Mouse (Mus musculus) T-helper 1 cell (primary cell): ENCODE data around the gene Ptar1.

Experiments used
- in situ Hi-C: fragments of 300-600 bp; cut with MboI, MseI; formaldehyde crosslinking; loops from one replicate; pipeline ENCODE4 v1.15.1; 2025; ENCODE audit warnings: high pct_unique_total_duplicates

The Ptar1 gene

DNA sequence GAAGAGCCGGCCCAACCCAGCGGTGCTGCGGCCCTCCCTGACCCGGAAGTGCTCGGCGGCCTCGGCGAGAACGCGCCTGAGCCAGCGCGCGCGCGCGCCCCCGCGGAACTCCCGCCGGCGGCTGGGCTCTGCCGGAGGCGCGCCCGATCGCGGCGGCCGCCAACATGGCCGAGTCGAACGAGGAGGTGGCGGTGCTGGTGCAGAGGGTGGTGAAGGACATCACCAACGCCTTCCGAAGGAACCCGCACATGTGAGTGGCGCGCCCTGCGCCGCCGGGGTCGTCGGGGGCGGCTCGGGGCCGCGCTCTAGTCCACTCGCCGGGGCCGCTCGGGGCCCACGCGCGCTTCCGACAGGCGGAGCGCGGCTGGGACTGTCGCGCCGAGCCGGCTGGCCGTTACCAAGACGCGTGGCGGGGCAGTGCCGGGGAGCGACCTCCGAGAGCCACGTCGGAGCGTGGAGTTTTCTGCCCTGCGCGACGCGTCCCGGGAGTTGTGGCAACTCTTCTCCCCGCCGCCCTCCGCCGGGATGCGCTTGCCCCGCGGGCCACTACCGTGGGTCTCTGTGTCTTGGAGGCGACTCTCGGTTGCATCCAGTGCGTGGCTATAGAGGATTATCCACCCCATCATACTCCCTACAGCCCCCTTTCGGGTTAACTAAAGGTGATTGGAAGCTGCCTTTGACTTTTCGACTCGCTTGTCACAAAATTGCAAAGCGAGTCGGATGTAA lies at the start of gene Ptar1:
Gene Ptar1 (plus strand): TSS at position 134 of the 726 bp plus-strand sequence.
- in situ Hi-C loops: loop anchor here (5.0 to 25.0 kb wide), 2 partner anchors 75 to 550 kb away; partner anchors contain the start of gene Klf9

DNA sequence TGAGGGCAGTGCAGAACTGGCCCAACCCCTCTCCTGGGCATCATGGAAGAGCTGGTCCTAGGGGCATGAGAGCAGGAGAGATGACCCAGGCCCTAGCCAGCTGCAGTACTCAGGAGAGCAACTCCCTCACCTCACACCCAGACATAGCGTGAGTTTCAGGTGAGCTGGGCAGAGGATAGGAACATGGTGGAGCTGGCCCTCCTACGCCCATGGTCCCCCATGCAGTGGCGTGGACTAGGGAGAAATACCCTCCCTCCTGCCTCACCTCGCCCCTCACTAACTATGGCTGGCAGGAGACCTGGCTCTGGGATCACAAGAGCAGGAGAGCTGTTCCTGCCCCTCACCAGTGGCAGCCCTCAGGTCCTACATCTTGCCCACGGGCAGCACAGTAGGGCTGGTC lies 43.4 kb upstream of the Ptar1 start:
- in situ Hi-C loops: no loop called here

DNA sequence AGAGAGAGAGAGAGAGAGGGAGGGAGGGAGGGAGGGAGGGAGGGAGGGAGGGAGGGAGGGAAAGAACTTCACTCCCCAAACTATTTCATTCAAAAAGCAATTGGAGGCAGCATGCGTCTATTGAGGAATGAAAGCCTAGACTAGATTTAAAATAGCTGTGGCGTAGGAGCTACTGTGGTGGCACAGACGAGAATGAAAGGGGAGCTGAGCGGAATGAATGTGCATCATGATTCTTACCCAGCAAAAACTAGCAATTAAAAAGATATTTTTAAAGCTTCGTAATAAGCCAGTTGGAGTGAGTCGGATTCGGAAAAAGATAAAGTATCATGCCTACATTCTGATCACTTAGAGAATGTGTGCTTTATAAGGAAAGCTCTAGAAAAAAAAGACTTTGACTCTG lies 41.9 kb upstream of the Ptar1 start:
- in situ Hi-C loops: no loop called here

DNA sequence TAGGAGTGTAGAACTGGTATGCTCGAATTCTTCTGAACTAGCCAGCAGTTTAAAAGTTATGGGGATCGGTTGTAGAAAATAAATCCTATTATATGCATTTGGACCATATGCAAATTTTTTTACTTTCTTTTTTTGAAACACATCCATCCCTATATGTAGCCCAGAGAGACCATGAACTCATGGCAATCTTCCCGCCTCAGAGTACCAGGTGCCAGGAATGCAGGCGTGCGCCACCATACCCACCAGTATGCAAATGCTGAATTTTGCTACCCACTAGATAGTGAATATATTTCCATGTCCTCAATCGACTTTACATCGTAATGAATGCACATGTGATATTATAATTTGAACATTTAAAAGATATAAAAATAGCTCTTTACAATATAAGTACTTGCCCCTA lies 39.9 kb upstream of the Ptar1 start:
- in situ Hi-C loops: no loop called here

DNA sequence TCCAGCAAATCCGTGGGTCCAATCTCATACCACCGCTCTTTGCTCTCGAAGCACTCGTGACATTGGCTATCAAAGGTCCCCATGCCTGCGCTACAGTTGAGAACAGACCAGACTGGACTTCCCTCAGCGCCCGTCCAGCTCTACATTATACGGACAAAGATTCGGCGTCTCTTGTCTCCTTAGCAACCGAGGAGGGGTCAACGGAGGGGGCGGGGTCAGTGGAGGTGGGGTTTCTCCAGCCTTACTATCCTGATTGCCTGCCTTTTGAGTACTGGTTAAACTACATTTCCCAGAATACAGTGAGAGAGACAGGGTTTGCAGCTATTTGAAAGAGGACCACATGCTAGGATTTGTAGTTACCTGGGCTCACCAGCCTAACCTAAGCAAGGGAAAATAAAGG lies 34.6 kb upstream of the Ptar1 start, which contains the start of gene 1700028P14Rik:
Gene 1700028P14Rik (minus strand): TSS at position 169 of the 400 bp plus-strand sequence.
- in situ Hi-C loops: no loop called here

DNA sequence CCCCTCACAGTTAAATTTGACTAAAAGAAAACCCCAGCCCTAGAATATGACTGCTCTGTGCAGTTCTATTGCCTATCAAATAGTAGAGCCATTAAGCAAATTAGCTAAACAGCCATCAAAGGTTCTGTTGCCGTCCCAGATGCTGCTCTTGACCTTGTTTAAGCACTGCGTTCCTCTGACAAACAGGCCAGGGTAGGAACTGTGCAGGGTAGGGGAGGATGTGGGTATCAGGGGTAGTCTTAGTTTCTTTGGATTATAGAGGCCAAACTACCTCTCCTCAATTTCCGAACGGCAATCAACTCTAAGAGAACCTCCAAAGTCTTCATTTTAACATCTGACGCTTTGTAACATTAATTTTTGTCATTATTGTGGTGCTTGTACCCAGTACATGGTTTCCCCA lies 34.1 kb upstream of the Ptar1 start:
- in situ Hi-C loops: no loop called here

DNA sequence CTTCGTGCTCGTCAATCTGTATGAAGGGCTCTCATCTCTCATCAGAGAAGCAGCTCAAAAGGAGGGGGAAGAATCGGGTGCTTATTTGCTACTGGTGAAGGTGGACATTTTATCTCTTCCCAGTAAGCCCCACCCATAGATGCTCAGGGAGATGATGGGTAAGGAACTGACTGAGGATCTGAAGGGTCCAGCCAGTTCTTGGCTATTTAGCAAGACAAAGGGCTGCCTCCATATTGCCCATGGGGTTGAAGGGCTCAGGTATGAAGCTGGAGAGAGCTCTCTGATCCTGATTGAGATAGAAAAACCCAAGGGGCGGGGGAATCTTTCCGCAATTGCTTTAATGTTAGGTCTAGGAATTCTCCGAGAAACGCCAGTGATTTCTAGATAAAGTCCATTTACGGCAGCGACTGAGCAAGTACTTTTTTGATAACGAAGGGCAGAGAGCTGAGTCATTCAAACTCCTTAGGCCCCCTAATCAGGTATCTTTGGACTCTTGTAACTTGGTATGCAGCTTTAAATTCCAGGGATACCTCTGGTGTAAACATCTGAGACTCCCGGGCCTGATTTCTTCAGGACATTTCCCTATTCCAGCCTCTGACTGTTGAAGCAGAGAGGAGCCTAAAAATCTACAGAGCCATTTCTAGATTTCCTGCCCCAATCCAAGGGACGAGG lies 29.8 kb upstream of the Ptar1 start:
- in situ Hi-C loops: no loop called here

DNA sequence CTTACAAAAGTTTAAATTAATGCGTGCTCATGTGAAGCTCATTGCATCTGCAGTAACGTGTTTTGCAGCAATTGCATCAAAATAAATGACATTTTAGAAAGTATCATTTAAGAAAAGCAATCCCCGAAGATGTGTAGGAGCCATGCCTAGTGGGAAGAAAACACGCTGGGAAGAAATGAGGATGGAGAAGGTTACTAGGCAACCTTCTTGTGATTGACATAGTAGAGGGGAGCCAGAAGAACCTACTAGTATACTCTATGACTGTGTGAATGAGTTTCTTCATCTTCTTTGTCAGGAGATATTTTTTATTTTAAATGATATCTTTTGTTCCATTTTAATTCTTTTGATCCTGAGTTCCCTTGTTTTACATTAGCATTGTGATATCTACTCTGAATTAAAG lies 28.9 kb upstream of the Ptar1 start:
- in situ Hi-C loops: no loop called here

DNA sequence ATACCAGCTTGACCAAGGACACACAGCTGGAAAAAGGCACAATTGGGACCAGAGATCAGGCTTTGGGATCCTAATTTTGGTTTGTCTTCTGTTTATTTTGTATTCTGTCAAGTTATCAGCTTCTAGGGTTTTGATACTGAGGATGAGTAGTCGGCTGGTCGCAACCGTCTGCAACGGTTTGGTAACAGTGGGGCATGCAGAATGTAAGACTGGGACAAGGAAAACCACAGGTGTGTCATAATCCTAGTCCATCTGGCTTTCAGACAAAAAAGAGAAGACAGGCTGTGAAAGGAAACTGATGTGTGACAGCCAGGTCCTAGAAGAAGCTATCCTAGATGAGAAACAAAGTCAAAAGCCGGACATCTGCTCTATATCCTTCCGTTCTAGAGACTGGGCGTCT lies 23.1 kb upstream of the Ptar1 start:
- in situ Hi-C loops: no loop called here

DNA sequence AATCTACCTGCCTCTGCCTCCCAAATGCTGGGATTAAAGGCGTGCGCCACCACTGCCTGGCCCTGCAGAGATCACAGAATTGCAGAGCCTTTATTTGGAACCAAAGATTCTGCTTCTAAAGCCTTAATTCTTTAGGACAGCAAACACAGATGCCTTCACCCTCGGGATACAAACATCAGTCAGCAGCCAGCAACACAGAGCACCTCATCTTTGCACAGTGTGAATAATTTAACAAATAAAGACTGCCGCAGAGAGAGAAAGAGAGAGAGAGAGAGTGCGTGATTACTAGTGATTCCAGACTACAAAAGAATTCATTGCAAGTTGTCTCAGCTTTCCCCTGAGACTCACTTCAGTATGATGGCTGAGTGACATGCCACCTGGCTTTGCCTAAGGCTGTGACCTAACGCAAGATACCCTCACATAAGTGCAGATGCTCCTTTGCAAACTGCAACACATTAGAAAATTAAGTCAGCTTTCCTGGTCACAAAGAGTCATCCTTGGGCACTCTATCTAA lies 19.0 kb upstream of the Ptar1 start:
- in situ Hi-C loops: no loop called here

DNA sequence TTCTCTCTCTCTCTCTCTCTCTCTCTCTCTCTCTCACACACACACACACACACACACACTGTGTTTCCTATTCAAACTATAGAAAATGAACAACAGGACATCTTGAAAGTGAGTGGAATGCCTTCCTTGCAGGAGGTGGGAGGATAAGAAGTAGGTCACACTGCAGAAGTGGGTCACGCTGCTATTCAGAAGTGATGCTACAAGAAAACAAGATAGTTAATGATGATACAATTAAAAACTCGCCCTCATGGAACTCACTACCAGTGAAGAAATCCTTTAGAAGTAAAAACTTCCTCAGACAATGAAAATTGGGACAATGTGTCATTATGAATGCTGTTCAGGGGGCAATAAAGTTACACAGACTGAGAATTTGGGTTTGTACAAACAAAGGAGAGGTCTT lies 14.2 kb upstream of the Ptar1 start:
- in situ Hi-C loops: no loop called here

DNA sequence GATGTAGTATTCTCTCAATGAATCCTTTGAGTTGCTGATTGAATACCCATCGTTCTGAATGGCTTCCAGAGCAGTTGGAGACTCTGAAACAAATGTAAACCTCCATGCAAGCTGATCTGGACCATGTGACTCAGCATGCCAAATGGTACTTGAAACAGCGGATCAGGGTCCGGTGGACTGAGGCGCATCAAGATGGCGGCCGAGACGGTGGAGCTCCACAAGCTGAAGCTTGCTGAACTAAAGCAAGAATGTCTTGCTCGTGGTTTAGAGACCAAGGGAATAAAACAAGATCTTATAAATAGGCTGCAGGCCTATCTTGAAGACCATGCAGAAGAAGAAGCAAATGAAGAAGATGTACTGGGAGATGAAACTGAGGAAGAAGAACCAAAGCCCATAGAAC lies 11.6 kb upstream of the Ptar1 start:
- in situ Hi-C loops: loop anchor here (25.0 kb wide), 1 partner anchor 538 kb away; the partner anchor contains the start of gene Klf9

DNA sequence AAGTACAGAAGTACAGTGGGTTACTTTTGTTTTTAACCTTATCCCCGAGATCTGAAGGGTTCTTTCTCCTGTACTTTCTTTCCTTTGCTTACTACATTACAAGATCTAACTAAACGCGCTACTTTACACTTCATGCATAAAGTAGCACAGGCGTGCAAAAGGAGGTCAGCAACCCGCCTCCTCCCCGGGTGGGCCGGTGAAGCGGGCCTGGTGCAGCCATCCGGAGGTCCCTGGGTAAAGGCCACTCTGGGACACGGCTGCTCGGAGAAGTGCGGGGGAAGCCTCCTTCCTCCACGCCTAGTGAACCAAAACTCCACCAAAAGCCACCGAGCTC lies 300 bp upstream of the Ptar1 start:
- in situ Hi-C loops: loop anchor here (5.0 to 25.0 kb wide), 2 partner anchors 75 to 550 kb away; partner anchors contain the start of gene Klf9

DNA sequence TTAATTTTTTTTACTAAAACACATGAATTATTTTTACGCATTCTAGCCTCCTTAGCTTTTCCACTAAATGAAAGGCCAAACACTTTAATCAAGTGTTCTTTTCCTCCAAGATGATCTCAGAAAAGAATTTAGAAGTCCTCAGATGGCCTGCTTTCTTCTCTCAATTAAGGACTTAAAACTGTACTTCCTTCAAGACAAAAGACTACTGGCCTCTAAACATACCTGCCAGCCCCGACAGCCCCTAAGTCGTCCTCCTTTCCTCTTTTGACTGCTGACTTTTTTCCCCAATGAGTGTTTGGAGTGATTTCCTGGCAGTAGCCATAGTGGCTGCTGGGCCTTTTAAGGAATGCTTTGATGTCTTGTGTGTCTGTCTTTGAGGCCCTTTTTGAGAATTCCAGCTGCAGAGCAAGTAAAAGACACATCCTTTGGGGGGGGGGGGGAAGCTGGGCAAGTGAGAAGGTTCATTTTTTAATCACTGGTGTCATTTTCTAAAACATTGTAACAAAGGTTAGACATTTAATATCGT lies 1.3 kb downstream of the Ptar1 start:
- in situ Hi-C loops: loop anchor here (5.0 to 25.0 kb wide), 2 partner anchors 74 to 551 kb away; partner anchors contain the start of gene Klf9

DNA sequence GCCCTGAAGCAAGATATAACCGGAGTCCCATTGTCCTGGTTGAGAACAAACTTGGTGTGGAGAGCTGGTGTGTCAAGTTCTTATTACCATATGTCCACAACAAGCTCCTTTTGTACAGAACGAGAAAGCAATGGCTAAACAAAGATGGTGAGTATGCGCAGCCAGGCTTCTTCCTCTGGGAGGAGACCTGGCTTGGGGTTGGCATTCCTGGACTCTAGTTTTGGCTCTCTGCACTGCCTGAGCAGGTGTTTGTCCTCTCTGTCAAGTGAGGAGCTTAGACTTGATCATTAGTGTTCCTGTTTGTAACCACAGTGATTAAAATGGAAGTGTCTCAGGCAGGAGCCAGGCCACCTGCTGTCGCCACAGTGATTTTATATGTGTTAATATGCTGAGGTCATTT lies 7.1 kb downstream of the Ptar1 start:
- in situ Hi-C loops: loop anchor here (25.0 kb wide), 1 partner anchor 557 kb away; the partner anchor contains the start of gene Klf9

DNA sequence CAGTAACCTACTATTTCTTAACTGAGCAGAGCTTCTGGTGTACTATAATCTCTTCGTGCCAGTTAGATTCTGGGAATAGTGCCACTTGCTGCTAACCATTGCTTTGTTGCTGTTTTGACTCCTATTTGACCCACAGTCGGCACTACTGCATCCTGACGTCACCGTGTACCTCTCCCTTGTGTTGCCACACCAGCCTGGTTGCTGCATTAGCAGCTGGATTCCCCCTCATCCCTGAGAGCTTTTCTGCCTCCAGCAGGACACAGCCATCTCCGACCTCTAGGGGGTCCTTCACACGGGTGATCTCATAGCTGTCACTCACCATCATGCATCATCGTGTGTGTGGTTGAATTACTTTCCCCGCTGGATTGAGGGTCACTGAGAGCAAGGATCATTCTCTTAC lies 10.6 kb downstream of the Ptar1 start:
- in situ Hi-C loops: loop anchor here (25.0 kb wide), 1 partner anchor 561 kb away; the partner anchor contains the start of gene Klf9

DNA sequence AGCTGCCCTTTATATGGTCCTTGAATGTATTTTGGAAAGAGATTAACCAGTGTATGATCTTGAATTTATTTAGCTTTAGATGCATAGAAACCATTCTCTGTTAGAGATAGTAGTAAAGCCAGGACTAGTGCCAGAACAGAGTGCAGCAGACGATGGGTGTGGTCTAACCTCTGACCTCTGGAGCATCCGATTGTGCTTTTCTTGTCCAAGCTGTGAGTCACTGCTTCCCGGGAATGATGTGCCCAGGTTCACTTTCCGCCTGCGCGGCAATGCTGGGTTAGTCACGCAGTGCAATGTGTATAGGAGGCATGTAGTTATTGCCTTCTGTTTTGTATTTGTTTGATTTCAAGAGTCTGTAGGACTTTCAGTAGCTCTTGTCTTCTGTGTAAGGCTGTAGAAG lies 11.1 kb downstream of the Ptar1 start:
- in situ Hi-C loops: loop anchor here (25.0 kb wide), 1 partner anchor 561 kb away; the partner anchor contains the start of gene Klf9

DNA sequence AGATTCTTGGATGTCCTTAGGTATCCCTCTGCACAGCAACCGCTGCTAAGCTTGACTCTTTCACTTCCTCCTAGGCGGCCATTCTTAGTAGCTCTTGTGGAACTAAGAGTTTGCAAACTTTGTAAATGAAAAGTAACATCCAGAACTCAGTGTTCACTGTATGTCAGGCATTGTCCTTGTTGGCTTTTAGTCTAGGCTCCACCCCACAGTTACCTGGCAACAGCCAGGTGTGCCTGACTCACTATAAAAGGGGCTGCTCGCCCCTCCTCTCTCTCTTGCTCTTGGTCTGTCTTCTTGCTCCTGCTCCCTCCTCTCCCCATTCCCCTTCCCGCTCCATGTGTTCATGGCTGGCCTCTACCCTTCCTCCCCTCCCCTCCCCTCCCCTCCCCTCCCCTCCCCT lies 11.9 kb downstream of the Ptar1 start:
- in situ Hi-C loops: loop anchor here (25.0 kb wide), 1 partner anchor 562 kb away; the partner anchor contains the start of gene Klf9

DNA sequence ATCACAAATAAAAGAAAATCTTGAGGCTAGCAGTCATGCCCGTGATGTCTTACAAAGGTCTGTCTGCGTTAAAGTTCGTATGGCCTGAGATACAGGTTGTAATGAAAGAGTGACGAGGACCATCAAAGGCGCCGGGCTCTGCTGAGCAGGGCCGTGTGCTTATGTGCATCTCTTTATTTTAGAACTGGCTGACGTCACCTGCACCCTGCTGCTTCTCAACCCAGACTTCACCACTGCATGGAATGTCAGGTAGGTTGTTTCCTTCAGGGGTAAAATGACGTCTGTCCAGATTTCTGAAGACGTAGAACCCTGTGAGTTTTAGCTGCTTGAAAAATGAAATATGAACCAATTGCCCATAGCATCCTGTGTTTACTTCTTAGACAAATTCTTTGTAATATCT lies 15.7 kb downstream of the Ptar1 start:
- in situ Hi-C loops: no loop called here

DNA sequence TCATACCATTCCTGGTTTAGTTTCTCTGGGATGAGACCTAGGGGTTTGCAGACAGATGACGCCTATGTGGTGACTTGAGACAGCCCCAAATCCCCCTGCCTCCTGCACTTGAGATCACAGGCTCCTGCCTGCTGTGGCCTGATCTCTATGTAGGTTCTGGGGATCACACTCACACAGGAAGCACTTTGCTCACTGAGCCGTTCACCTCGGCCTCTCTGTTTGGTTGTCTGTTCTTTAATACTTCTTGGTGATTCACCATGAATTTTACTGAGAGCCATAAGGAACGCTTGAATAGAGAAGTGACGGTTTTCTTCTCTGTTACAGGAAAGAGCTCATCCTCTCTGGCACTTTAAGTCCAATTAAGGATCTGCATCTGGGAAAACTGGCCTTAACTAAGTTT lies 18.2 kb downstream of the Ptar1 start:
- in situ Hi-C loops: no loop called here

DNA sequence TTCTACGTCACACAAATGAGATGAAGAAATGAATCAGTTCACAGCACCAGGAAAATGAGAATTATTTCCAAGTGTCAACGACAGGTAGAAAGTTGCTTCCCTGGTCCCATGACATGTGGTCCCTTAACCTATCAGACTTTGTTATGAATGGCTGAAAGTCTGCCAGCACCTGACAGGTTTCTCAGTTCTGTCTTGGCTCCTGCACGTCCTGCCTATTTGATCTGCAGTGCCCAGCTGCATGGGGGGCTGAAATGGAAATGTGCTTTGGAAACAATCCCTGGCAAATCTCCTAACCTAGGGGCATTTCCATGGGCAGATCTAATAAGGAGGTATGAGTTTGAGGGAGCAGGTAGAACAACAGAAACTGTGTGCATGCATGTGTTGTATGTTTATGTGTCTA lies 59.3 kb downstream of the Ptar1 start:
- in situ Hi-C loops: no loop called here

DNA sequence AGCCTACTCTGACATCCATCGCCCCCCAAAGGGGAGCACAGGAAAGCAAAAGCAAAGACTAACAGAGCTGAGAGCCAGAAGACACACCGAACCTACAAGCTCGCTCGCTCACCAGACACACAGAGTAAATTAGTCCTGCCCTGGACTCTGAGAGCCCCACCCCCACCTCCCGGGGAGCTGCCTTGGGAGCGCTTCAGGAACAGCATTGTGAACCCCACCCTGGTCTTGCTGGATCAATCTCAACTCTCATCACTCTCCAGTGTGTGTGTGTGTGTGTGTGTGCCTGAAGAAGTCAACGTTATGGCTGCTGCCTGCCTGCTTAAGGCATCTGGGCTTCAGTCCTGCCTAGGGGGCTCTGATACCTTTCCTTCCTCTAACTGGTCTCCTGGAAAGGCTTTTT lies 69.8 kb downstream of the Ptar1 start:
- in situ Hi-C loops: no loop called here
